Mouse (Mus musculus): Measurements from ENCODE around the gene Slit1. TPM values are rescaled to one million over a fixed set of nuclear protein-coding genes. Genes with fewer than 3 reads are reported as not detected.

The Slit1 gene
- total RNA-seq, 2 experiments from 2014 or later: 0.50 to 1.2 TPM

GRCm38 (mm10) chr19:41724831-41725470, 18.5 kb downstream of the Slit1 start:
- no peak for DNase-seq (ENCODE audit: low spot score)

- no peak for DNase-seq (ENCODE audit: low spot score)
Measured at GRCm38 (mm10) chr19:41723337-41723736, 20.1 kb downstream of the Slit1 start.

- no peak for DNase-seq (ENCODE audit: low spot score)
Measured at GRCm38 (mm10) chr19:41719436-41719835, 24.0 kb downstream of the Slit1 start.

- DNase-seq (ENCODE audit: low spot score): no peak
Measured at GRCm38 (mm10) chr19:41716233-41717218, 26.9 kb downstream of the Slit1 start.

GRCm38 (mm10) chr19:41714431-41714917, 29.0 kb downstream of the Slit1 start:
- DNase-seq (ENCODE audit: low spot score): no peak

- no peak for DNase-seq (ENCODE audit: low spot score)
Measured at GRCm38 (mm10) chr19:41712829-41713228, 30.6 kb downstream of the Slit1 start.

GRCm38 (mm10) chr19:41711665-41712064, 31.8 kb downstream of the Slit1 start:
- no peak for DNase-seq (ENCODE audit: low spot score)

GRCm38 (mm10) chr19:41709497-41710165, 33.8 kb downstream of the Slit1 start:
- no peak for DNase-seq (ENCODE audit: low spot score)

- no peak for DNase-seq (ENCODE audit: low spot score)
Measured at GRCm38 (mm10) chr19:41707850-41708249, 35.6 kb downstream of the Slit1 start.

- DNase-seq (ENCODE audit: low spot score): no peak
Measured at GRCm38 (mm10) chr19:41706094-41706828, 37.2 kb downstream of the Slit1 start.

- DNase-seq (ENCODE audit: low spot score): no peak
Measured at GRCm38 (mm10) chr19:41705416-41705815, 38.0 kb downstream of the Slit1 start.

- no peak for DNase-seq (ENCODE audit: low spot score)
Measured at GRCm38 (mm10) chr19:41702638-41703037, 40.8 kb downstream of the Slit1 start.

- no peak for DNase-seq (ENCODE audit: low spot score)
Measured at GRCm38 (mm10) chr19:41698857-41699424, 44.5 kb downstream of the Slit1 start.

- no peak for DNase-seq (ENCODE audit: low spot score)
Measured at GRCm38 (mm10) chr19:41697807-41698515, 45.5 kb downstream of the Slit1 start.

GRCm38 (mm10) chr19:41697111-41697806, 46.2 kb downstream of the Slit1 start:
- no peak for DNase-seq (ENCODE audit: low spot score)

- DNase-seq (ENCODE audit: low spot score): no peak
Measured at GRCm38 (mm10) chr19:41696443-41696842, 47.0 kb downstream of the Slit1 start.

GRCm38 (mm10) chr19:41695046-41695445, 48.4 kb downstream of the Slit1 start:
- no peak for DNase-seq (ENCODE audit: low spot score)

GRCm38 (mm10) chr19:41694610-41695009, 48.9 kb downstream of the Slit1 start:
- DNase-seq (ENCODE audit: low spot score): no peak

GRCm38 (mm10) chr19:41693727-41694126, 49.7 kb downstream of the Slit1 start:
- no peak for DNase-seq (ENCODE audit: low spot score)

All from gastrocnemius, adult 18-20 months (tissue).